Mouse (Mus musculus): Measurements from ENCODE around the gene Hoxa6. TPM values are rescaled to one million over a fixed set of nuclear protein-coding genes. Genes with fewer than 3 reads are reported as not detected.

Gene Hoxa6
- total RNA-seq, 2 experiments from 2014 or later = not detected

DNA sequence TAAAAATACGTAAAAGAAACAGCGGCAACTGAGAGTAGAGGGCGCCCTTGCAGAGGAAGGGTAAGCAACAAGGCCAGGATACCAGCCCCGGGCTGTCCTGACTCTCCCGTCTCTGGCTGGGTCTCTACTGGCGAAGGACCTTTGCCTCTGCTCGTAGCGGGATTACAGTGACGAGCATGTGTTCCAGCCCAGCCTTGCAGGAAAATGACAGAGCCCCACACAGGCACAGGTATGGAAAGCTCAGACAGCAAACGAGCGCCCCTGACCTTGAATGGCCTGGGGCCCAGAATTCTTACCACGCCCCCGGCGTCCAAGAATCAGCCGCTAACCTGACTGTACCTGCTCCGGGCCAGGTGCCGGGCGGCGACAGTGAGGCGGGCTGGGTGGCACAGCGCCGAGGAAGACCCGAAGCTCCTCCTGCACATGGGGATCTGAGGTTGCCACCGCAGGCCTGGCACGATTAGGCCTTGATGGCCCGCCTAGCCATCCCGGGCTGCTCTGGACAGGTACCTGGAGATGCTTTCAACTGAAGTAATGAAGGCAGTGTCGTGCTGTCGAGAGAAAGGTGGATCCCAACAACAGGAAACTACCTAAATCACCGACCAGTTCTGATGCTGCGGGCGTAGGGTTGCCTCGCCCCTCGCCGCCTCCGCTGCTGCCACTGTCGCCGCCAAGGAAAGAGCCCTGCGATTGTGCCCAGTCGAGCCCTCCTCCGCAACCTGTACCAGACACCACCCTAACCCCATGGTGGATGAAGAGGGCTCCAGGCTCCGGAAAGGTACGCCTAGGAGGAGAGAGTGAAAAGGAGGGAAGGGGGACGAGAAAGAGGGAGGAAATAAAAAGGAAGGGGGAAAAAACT is 21.3 kb upstream of the Hoxa6 start:
- intact Hi-C loops (cut with DNase I) = no loop called here
- DNase-seq (ENCODE audit: low spot score in 2 of 2) = no peak

DNA sequence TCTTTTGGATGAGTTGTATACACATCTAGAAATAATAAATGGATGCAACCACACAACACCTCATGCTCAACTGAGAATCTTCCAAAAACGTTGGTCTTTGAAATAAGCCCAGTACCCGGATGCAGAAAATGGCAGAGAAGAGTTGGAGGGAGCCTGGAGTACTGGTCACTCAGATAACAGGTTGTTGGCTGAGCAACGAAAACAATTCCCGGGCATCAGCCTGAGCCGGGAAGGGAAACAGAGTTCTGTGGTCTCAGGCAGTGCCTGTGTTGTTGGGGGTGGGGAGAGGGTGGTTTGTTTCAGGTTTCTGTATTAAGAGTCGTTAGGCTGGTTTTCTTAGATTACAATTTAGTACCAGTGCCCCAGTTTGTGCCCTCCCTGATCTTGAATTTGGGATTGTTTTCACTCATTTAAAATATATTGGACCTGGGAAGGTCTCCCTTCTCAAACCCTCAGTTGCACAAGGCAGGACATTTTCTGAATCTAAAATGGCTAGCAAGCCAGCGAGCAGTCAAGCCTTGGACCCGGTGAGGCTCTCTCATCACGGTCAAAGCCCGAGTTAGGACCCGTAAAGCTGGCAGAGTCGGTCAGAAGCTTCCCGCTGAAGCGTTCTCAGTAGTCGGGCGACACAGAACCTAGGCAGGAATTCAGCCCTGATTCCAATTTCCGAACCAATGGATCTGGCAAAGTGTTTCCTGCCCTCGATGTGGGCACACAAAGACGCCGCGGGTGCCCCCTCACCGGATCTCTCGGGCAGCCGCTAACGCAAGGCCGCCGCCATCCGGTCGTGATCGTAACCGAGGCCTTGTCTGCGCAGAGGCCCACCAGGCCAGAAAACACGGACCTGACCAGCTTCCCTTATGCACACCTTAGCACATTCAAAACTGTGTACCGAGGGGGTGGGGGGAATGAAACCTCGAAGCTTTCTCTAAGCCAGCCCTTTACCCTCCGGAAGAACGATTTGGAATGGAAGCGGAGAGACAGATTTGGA is 20.2 kb upstream of the Hoxa6 start:
- intact Hi-C loops (cut with DNase I) = no loop called here
- DNase-seq (ENCODE audit: low spot score in 2 of 2) = no peak

DNA sequence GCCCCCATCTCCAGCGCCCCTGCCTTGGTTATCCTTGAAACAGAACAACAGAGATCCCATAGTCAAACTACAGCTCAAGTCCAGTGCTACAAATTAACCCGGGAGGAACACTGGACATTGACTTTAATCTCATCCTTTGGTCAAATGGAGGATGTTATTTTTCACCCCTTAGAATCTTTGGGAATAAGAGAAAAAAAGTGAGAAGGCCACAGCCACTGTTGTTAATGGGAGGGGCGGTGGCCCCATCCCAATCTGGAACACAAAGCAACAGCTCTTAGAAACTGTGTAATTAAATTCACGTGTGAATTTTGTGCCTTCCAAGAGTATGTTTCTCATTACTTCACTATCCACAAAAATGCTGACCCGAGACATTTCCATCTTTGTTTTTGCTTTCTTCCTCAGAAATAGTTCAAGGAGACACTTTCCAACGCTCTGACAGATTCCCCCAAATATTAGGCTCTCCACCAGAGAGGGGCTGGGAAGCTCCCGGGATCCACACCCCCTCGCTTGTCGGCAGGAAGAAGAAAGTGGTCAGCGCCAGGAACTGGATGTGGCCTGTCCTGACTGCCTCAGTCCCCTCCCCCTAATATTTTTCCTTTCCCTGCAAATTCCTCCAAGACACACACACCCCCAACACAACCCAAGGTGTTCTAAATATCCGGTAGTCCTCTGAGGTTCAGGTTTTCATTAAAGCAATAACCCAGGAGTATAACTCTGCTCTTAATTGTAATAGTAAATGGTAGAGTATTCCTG is 19.1 kb upstream of the Hoxa6 start:
- DNase-seq (ENCODE audit: low spot score in 2 of 2) = no peak
- intact Hi-C loops (cut with DNase I) = no loop called here

DNA sequence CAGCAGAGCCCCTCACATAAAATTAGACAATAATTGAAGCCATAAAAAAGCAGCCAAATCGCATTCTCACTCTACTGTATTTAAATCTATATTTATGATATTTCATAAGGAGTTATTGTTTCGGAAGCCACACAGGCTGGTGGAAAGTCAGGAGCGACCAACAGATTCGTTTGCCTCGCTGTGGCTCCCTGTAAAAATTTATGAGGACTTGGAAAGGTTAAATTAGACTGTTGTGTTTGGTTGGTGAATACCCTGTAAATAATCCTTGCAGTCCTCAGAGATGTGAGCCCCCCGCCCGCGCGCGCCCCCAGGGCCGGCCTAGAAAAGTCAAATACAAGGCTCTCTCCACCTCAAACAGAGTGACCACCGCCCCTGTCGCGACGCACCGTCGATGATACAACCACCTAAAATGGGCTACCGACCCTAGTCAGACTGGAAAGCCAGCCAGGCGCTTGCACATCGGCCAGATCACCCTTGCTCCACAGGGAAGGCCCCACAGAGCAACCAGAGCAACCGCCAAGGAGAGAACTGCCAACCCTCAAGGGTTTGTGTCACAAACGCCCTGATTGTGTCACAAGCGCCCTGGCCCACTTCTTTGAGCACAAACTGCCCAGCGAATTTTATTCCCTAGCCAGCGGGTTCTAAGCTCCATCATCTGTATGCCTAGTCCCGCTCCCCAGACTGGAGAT is 18.2 kb upstream of the Hoxa6 start:
- intact Hi-C loops (cut with DNase I) = no loop called here

DNA sequence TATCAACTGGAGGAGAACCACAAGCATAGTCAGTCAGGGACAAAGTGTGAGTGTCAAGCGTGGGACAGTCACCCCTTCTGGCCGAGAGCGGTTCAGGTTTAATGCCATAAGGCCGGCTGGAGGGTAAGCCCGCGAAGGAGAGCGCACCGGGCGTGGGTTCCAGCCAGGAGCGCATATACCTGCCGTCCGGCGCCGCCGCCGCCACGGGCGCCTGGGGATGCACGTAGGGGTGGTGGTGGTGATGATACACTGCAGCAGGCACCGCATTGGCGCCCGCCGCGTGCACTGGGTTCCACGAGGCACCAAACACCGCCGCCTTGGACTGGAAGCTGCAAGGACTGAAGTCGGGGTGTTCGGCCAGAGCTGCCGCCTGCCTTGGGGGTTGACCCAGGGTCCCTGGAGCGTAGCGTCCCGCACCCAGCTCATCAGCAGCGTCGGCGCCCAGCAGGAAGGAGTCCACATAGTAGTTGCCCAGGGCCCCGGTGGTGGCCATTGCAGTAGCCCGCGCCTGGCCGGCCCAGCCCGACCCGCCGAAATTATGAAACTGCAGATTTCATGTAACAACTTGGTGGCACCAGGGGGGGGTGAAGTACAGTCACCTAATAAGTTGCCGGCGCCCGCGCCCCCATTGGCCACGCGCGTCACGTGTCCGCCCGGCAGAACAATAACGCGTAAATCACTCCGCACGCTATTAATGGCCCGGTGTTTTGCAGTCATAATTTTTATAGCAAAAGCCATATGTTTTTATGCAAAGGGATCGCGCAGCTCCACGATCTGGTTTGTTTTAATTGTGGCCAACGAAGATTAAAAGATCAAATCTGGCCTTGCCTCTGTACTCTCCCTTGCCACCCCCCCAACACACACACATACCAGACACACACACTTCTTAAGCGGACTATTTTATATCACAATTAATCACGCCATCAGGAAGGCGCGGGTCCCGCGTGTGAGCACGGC is 17.4 kb upstream of the Hoxa6 start:
- intact Hi-C loops (cut with DNase I) = no loop called here
- DNase-seq (ENCODE audit: low spot score in 2 of 2) = no peak

More for the DNA sequence above, 18.2 kb upstream of the Hoxa6 start:
- DNase-seq (ENCODE audit: low spot score in 2 of 2) = no peak

DNA sequence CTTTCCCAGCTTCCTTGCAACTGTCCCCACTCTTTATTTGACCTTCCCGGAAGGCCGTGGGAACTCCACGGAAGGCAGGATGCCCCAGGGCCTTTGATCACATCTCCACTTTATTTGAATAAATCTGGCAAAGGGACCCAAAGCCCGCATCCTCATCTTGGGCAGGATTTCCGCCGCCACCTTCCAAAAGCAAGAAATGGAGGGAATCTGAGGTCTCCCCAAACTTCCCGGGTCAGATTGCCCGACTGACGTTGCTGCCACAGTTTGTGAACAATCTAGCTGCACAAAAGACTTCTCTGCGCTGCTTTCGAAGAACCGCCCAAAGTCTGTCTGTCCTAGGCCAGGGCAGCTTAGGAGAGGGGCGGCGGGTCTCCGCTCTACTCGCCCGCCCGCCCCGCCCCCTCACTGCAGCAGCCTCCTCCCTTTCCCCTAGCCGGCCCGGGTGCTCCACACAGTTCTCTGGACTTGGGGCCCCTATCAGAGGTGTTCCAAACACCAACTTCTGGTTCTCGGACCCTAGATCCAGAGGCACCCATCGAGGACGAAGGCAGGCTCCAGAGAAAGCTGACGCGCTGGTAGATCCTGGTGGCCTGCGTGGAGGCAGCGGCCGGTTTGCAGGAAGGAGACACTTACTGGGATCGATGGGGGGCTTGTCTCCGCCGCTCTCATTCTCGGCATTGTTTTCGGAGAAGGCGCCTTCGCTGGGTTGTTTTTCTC is 16.5 kb upstream of the Hoxa6 start:
- intact Hi-C loops (cut with DNase I) = loop anchor here (5.0 kb wide), 2 partner anchors 843 to 1043 kb away; no protein-coding TSS in a partner anchor
- DNase-seq (ENCODE audit: low spot score in 2 of 2) = no peak

DNA sequence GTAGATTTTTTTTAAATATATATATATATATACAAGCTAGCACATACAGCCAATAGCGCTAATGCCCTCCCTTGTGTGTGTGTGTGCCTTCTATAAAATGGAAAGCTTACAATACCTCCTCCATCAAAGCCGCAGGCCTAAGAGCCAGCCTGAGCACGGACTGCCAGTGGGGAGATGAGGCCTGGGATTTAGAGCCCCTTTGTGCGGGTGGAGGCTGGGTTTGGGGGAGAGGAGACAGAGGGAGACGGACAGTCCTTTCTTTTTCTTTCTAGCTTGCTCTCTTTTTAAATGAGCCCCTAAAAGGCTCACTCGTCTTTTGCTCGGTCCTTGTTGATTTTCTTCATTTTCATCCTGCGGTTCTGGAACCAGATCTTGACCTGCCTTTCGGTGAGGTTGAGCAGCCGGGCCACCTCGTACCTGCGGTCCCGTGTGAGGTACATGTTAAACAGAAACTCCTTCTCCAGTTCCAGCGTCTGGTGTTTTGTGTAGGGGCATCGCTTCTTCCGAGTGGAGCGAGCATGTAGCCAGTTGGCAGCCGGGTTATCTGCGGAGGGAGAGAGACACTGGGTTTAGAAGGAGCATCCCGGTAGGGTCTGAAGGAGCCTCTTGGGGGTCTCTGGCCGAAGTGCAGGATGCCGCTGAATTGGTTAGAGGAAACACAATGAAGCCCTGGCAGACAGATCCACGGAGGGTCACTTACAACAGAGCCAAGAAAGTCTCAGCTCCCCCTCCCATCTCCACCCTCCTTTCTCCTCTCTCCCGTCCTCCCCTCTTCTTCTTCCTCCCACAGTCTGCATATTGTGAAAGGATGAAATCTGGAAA is 15.6 kb upstream of the Hoxa6 start:
- no peak for DNase-seq (ENCODE audit: low spot score in 2 of 2)
- intact Hi-C loops (cut with DNase I) = loop anchor here (5.0 kb wide), 2 partner anchors 842 to 1042 kb away; no protein-coding TSS in a partner anchor

DNA sequence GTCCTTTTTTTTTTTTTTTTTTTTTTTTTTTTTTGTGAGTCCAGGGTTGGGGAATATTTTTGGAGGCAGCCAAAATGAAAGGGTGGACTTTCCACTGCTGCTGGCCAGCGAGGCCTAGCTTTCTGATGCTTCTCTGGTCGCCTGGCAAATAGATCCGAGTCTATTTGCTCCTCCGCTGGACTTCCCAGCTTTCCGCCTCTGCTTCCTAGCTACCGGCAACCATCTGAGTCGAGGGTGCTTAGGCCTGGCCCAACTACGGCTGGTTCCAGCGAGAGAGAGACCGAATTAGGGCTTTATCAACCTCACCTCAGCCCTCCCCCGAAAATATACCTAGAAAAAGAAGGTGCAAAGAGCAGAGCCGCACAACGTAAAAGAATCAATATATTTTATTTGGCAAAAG is 14.2 kb upstream of the Hoxa6 start:
- DNase-seq (ENCODE audit: low spot score in 2 of 2) = no peak
- intact Hi-C loops (cut with DNase I) = loop anchor here (5.0 kb wide), 2 partner anchors 840 to 1040 kb away; no protein-coding TSS in a partner anchor

DNA sequence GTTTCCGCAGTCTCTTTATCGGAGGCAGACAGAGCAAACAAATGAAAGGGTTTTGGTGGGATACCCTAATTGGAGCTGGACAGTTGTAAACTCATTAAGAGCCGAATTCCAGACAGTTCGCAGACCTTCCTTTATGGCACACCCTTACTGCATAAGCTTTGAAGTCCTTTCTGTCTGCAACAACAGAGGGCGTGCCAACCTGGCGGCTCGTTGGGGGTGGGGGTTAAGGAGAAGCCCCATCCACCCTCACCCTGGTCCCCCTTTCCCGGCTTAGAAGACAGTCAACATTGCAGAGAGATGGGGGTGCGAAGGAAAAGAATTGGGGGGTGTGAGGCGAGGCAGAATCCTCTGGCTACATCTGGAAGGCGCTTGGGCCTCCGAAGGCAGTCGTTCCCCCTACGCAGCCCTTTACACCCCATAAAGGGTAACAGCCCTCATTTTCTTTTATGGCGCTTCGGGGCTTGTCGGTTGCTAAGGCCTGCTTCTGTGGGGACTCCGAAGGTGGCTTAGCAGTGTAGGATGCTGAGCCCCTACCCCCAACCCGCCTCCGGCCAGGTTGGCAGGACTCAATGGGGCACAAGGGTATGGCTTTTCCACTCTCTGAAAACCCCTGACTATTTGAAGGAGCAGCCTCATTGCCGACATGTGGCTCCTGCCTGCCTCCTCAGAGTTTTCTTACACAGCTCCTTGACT is 13.6 kb upstream of the Hoxa6 start:
- no peak for DNase-seq (ENCODE audit: low spot score in 2 of 2)
- intact Hi-C loops (cut with DNase I) = loop anchor here (2.0 to 5.0 kb wide), 5 partner anchors 351 to 1040 kb away; no protein-coding TSS in a partner anchor

DNA sequence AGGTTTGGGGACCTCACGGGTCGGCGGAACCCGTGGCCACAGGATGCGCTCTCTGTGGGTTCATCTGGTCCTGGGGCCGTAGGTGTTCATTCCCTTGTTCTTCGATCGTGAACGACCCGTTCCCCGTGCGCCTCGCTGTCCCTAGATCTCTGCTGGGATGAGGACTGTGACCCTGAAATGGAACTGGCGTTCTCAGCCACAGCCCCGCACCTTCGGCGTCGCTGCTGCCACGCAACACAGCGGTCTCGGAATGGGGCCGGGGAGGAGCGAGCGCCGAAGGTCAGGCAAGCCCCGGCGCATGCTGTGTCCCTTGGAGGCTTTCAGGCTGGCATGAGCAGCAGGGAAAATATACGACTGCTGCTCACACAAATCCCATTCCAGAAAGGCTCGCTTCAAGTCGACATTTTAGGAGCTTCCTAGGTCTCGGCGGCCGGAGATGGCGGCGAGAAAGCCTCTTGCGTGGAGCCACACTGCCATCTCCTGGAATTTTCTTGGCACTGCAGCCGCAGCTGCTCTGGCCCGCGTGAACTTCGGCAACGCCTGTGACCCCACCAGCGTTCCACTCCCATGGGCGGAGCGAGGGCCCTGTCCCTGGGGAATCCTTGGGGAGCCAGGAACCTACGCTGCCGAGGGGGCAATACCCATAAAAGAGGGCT is 12.9 kb upstream of the Hoxa6 start, which contains the start of gene Hoxa7:
TSS of gene Hoxa7 (minus strand) at position 518 of the 656 bp plus-strand sequence.
- DNase-seq (ENCODE audit: low spot score in 2 of 2) = peak; percentile 78 to 81

DNA sequence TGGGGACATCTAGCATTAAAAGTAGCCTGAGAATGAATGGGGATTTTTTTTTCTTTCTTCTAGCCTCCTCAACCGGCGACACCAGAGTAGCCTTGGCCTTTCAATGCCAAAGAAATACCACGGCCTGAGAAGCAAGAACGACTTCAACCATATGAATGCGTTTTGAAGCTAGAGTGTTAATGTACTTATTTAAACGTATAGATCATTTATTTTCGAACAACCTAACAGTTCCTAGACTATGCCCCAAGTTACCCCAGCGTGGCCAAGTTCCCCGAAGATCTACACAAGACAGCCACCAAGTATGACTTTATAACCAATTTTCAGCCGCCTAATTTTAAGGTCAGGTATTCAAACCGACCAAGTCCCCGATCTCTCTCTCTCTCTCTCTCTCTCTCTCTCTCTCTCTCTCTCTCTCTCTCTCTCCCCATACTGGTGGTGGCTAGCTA is 12.4 kb upstream of the Hoxa6 start:
- intact Hi-C loops (cut with DNase I) = loop anchor here (2.0 to 5.0 kb wide), 5 partner anchors 350 to 1039 kb away; no protein-coding TSS in a partner anchor
- no peak for DNase-seq (ENCODE audit: low spot score in 2 of 2)

More for the DNA sequence above, 12.9 kb upstream of the Hoxa6 start, which contains the start of gene Hoxa7:
- intact Hi-C loops (cut with DNase I) = loop anchor here (2.0 to 5.0 kb wide), 5 partner anchors 351 to 1039 kb away; no protein-coding TSS in a partner anchor

DNA sequence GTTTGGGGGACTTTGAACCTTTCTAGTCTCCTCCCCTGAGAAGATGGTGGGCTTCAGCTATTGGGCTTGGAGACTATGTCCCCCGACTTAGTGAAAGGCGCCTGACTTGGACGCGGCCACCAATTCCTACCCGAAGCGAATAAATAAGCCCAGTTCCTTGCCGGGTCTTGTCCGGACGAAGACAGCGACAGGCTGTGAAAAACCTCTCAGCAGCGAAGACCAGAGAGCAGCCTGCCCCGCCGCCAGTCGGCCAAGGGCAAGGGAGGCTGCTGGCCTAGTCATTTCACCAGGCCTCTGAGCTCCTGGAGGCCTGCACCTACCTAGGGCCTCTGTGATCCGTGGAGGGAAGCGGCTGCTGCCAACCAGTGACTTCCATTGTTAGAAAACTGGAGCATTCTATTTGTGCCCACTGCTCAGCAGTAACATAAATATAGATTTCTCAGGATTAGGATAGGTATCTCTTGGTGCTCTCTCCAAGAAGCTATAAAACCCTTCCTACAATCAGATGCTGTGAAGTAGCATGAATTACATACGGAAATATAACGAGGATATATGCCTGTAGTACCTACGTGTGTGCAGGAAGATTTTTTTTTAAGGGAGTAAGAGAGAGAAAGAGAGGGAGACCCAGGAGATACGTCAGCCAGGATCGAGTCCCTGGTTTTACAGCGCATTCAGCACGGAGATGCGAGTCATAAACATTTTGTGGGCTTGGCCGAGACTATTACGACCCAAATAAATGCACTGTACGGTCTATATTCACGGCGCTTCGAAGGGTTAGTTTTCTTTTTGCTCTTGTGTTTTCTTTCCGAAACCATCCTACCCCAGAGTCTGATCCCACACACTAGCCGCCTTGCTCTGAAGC is 11.7 kb upstream of the Hoxa6 start:
- no peak for DNase-seq (ENCODE audit: low spot score in 2 of 2)
- intact Hi-C loops (cut with DNase I) = loop anchor here (2.0 to 5.0 kb wide), 5 partner anchors 349 to 1038 kb away; no protein-coding TSS in a partner anchor

DNA sequence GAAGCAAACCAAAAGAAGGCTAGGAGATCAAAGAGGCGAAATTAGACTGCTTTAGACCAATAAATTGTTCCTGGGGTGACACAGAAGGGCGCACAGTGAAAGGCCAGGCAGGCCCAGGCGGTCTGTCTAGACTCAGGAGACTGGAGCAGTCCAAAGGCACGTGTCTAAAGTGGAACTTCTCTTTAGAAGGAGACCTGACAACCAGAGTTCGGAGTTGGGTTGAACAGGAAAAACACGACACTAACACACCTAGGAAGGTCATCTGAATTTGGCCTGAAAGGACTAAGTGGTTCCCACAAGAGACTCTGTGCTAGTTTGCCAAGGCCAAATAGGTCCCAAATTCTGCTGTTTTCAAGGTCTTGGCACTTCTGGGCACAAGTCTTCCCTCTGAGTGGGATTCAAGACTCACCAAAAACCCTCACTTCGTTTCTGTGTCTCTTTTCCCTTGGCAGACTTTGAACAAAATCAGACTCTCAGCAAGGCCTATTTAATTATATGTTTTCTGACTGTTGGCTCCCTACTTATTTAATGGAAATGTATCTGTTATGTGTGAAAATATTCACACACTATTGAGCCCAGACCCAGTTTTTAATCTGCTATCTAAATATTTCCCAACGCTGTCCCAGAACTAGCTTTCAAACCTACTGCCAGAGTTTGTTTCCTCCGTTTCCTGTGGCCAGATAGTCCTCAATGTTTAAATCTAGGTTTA is 10.9 kb upstream of the Hoxa6 start:
- intact Hi-C loops (cut with DNase I) = no loop called here

More for the DNA sequence above, 10.9 kb upstream of the Hoxa6 start:
- no peak for DNase-seq (ENCODE audit: low spot score in 2 of 2)

Measured in left cerebral cortex, postnatal 25 days (tissue).